Mouse (Mus musculus) heart, postnatal 0 days (tissue): Measurements from ENCODE around the gene Msrb1.

Experiments used
- CTCF ChIP-seq: IDR thresholded peaks from 2 replicates; pipeline ENCODE4 v1.5.1; 2016; ENCODE audit warnings: antibody characterized with exemption, control low read depth, low read depth
- EP300 ChIP-seq: IDR thresholded peaks from 2 replicates; pipeline ENCODE4 v1.6.1; 2016; ENCODE audit warnings: antibody characterized with exemption, low read depth

- TF ChIP-seq CTCF (no peak), EP300 (no peak)
Observed at GRCm38 (mm10) chr17:24733434-24734050, 2.9 kb upstream of the Msrb1 start.
